ENCODE assay signal across 26 mouse cellular contexts in the genomic region with DNA sequence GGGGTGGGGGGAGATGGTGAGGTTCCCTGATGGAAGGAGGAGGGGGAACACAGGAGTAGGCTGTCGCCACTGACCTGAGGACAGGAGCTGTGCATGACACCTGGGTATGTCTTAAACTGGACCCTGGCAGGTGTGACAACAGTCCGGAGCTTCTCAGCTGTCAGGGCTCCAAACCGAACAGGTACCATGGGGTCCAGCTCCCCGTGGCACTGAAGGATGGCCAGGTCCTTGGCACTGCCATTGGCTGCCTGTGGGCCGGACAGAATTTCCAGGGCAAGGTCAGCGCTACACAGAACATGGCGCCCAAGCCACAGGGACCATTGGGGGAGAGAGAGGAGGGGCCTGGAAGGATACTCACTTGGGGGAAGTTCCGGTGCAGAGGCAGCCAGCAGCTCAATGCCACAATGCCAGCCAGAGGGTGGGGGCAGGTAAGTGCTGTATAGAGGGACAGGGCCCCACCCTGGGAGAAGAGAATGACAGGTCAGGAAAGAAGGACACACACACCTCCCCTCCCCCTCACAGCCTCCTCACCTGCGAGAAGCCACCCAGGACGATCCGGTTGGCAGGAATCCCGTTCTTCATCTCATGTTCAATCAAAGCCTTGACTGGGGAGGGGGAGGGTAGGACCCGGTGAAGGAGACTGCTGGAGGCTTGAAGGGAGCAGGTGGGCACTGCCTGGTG. TPM values are rescaled to one million over a fixed set of nuclear protein-coding genes. Genes with fewer than 3 reads are reported as not detected.
A peak's percentile ranks its signal among the peaks of the same experiment; 100 is the strongest.
DNase-seq lines count a peak whose midpoint lies in the region; ATAC-seq lines count a peak whose summit lies in the region.
"Had no signal": no experiment of that assay in that cellular context is flagged by ENCODE, and none has a peak within 500 bp of the region (broad histone marks: within the 10 kb centered on the region; RNA-seq: fewer than 3 reads in every experiment).

No protein-coding gene starts in this region.

- no peak for ATAC-seq in kidney, embryonic 15.5 days (replicated peaks; ENCODE audit: low FRiP score)
- ATAC-seq: forebrain, embryonic 14.5 days; hindbrain, embryonic 16.5 days; Patski had no signal

- intact Hi-C loops in heart, postnatal 36 days (cut with DNase I), result no loop called here

- H3K4me2 ChIP-seq in kidney, embryonic 15.5 days, result no peak overlapping the region
- H3K4me2 ChIP-seq: embryonic facial prominence, embryonic 12.5 days; heart, embryonic 11.5 days; liver, embryonic 15.5 days; lung, embryonic 15.5 days; midbrain, embryonic 11.5 days had no signal

- WGBS in kidney, embryonic 15.5 days, result 89% methylated on average over 13 of the region's 13 CpGs
- WGBS in limb, embryonic 10.5 days, result 94% methylated on average over 13 of the region's 13 CpGs

- no peaks in the 10 kb centered on the region for H3K27me3 ChIP-seq in kidney, embryonic 15.5 days
- H3K27me3 ChIP-seq in limb, embryonic 10.5 days (ENCODE audit: low read depth, poor library complexity, severe bottlenecking), result peaks cover 5% of the 10 kb centered on the region; the same call in 1 of the 2 replicates
- H3K27me3 ChIP-seq: embryonic facial prominence, embryonic 12.5 days; liver, embryonic 15.5 days; lung, embryonic 15.5 days; Patski had no signal

- peak; percentile 26 for DNase-seq in cerebellum, adult 8-10 months
- no peak for DNase-seq in cerebellum, adult 18-20 months
- peak; percentile 92 for DNase-seq in heart, adult 11 months
- DNase-seq in heart, postnatal 36 days, result no peak
- no peak for DNase-seq in kidney, postnatal 36 days
- DNase-seq in limb, embryonic 10.5 days (ENCODE audit: low spot score), result no peak
- no peak for DNase-seq in frontal cortex, postnatal 25 days (ENCODE audit: low spot score in 2 of 2)
- DNase-seq: adrenal gland, postnatal 25 days; cerebellum, postnatal 25 days; embryo, embryonic 11 days; kidney, adult 2 months; layer of hippocampus, adult 9-11 months; liver; right cerebral cortex, adult 18-20 months; spleen, adult 18-20 months; thymus, postnatal 4 days had no signal

- H3K4me3 ChIP-seq in kidney, embryonic 15.5 days (replicated peaks), result no peak overlapping the region
- no peak overlapping the region for H3K4me3 ChIP-seq in limb, embryonic 10.5 days
- H3K4me3 ChIP-seq: embryonic facial prominence, embryonic 12.5 days; liver, embryonic 15.5 days; lung, embryonic 15.5 days had no signal

- H3K9me3 ChIP-seq in kidney, embryonic 15.5 days (replicated peaks), result no peaks in the 10 kb centered on the region
- H3K9me3 ChIP-seq in limb, embryonic 10.5 days (replicated peaks), result no peaks in the 10 kb centered on the region
- H3K9me3 ChIP-seq: embryonic facial prominence, embryonic 12.5 days; liver, embryonic 15.5 days; lung, embryonic 15.5 days had no signal

- H3K27ac ChIP-seq in kidney, embryonic 15.5 days, result no peak overlapping the region
- H3K27ac ChIP-seq in limb, embryonic 10.5 days, result 0 out of 2 replicates have a peak overlapping the region, but pooled peaks have one; percentile 58
- H3K27ac ChIP-seq: embryonic facial prominence, embryonic 12.5 days; liver, embryonic 15.5 days; lung, embryonic 15.5 days; stomach, postnatal 0 days had no signal

- peaks cover 32% of the 10 kb centered on the region for H3K4me1 ChIP-seq in kidney, embryonic 15.5 days
- peaks cover 46% of the 10 kb centered on the region for H3K4me1 ChIP-seq in limb, embryonic 10.5 days

- H3K36me3 ChIP-seq in kidney, embryonic 15.5 days, result peaks cover 51% of the 10 kb centered on the region
- H3K36me3 ChIP-seq in limb, embryonic 10.5 days, result peaks cover 65% of the 10 kb centered on the region

- H3K9ac ChIP-seq in kidney, embryonic 15.5 days, result peak overlapping the region; percentile 26; the same call in 1 of the 2 replicates
- H3K9ac ChIP-seq: embryonic facial prominence, embryonic 12.5 days; liver, embryonic 15.5 days; lung, embryonic 15.5 days had no signal

RNA-seq across cellular contexts. Expression of gene Lypla2, which starts 3.2 kb away (rescaled TPM):
- 10 to 100 TPM; 33.3 to 34.7 TPM for total RNA-seq in heart, postnatal 36 days (2021)
- 120 and 131 TPM in 2 replicates for polyA plus RNA-seq in kidney, embryonic 15.5 days (2015; fragmentation: Nextera tagmentation; extraction: Ambion mirVana)
- polyA plus RNA-seq in limb, embryonic 10.5 days (2016; fragmentation: Nextera tagmentation; extraction: Ambion mirVana), result 199 and 214 TPM in 2 replicates

RNA-seq across cellular contexts. Expression of gene Gale, which starts 5.7 kb away (rescaled TPM):
- 1 to 10 TPM in 1 of 2 experiments, under 1 TPM in 1; 0.94 to 1.9 TPM for total RNA-seq in heart, postnatal 36 days (2021)
- polyA plus RNA-seq in kidney, embryonic 15.5 days (2015; fragmentation: Nextera tagmentation; extraction: Ambion mirVana), result 35.2 and 36.7 TPM in 2 replicates
- 38.7 and 39.2 TPM in 2 replicates for polyA plus RNA-seq in limb, embryonic 10.5 days (2016; fragmentation: Nextera tagmentation; extraction: Ambion mirVana)

RNA-seq across cellular contexts. Expression of gene Pithd1, which starts 17.9 kb away (rescaled TPM):
- 10 to 100 TPM; 19.8 to 22.2 TPM for total RNA-seq in heart, postnatal 36 days (2021)
- 52.6 and 52.7 TPM in 2 replicates for polyA plus RNA-seq in kidney, embryonic 15.5 days (2015; fragmentation: Nextera tagmentation; extraction: Ambion mirVana)
- polyA plus RNA-seq in limb, embryonic 10.5 days (2016; fragmentation: Nextera tagmentation; extraction: Ambion mirVana), result 73.2 and 73.6 TPM in 2 replicates

RNA-seq across cellular contexts. Expression of gene Hmgcl, which starts 23.0 kb away (rescaled TPM):
- total RNA-seq in heart, postnatal 36 days (2021), result 10 to 100 TPM; 72.7 to 86.8 TPM
- 77.2 and 80.2 TPM in 2 replicates for polyA plus RNA-seq in kidney, embryonic 15.5 days (2015; fragmentation: Nextera tagmentation; extraction: Ambion mirVana)
- 68.4 and 78.9 TPM in 2 replicates for polyA plus RNA-seq in limb, embryonic 10.5 days (2016; fragmentation: Nextera tagmentation; extraction: Ambion mirVana)

RNA-seq across cellular contexts. Expression of gene Fuca1, which starts 48.7 kb away (rescaled TPM):
- 10 to 100 TPM; 31.0 to 31.4 TPM for total RNA-seq in heart, postnatal 36 days (2021)
- 70.1 and 71.8 TPM in 2 replicates for polyA plus RNA-seq in kidney, embryonic 15.5 days (2015; fragmentation: Nextera tagmentation; extraction: Ambion mirVana)
- 42.5 and 52.3 TPM in 2 replicates for polyA plus RNA-seq in limb, embryonic 10.5 days (2016; fragmentation: Nextera tagmentation; extraction: Ambion mirVana)

Comparison
In these comparisons a context has a peak if more than half of its experiments do, and no peak if none do; other contexts are left out.
1. DNase-seq: peak in cerebellum, adult 8-10 months (single experiment) and heart, adult 11 months (single experiment); none in cerebellum, adult 18-20 months (0 of 2), heart, postnatal 36 days (0 of 2), kidney, postnatal 36 days (0 of 2), limb, embryonic 10.5 days (single experiment) and frontal cortex, postnatal 25 days (0 of 2).